Mouse (Mus musculus) neural tube, embryonic 10.5 days (tissue): ENCODE data around the gene Gyg.
"Not testable (repeated sequence)": the region's sequence is repeated elsewhere in the genome, so short reads cannot be mapped to it uniquely, and the experiment has no call there.

Experiments used
- DNase-seq: peaks from one replicate; pipeline ENCODE4 v3.0.0-alpha.2; 2017; ENCODE audit warnings: low spot score; ENCODE audit errors: extremely low spot score

Gyg gene

GRCm38 (mm10) chr3:20131350-20131720, 23.8 kb downstream of the Gyg start:
- no peak for DNase-seq

GRCm38 (mm10) chr3:20130456-20131349, 24.4 kb downstream of the Gyg start:
- DNase-seq = no peak

- DNase-seq = no peak
Measured at GRCm38 (mm10) chr3:20129491-20129890, 25.6 kb downstream of the Gyg start.

- no peak for DNase-seq
Measured at GRCm38 (mm10) chr3:20127047-20127595, 28.0 kb downstream of the Gyg start.

GRCm38 (mm10) chr3:20125604-20126003, 29.5 kb downstream of the Gyg start:
- no peak for DNase-seq

GRCm38 (mm10) chr3:20121582-20121981, 33.5 kb downstream of the Gyg start:
- not testable (repeated sequence) for DNase-seq

GRCm38 (mm10) chr3:20119686-20120244, 35.4 kb downstream of the Gyg start:
- DNase-seq = no peak

GRCm38 (mm10) chr3:20119044-20119591, 36.0 kb downstream of the Gyg start:
- DNase-seq = no peak

GRCm38 (mm10) chr3:20111913-20112312, 43.2 kb downstream of the Gyg start:
- DNase-seq = no peak

GRCm38 (mm10) chr3:20108881-20109280, 46.2 kb downstream of the Gyg start:
- no peak for DNase-seq

GRCm38 (mm10) chr3:20104776-20105175, 50.3 kb downstream of the Gyg start:
- no peak for DNase-seq

GRCm38 (mm10) chr3:20104318-20104717, 50.8 kb downstream of the Gyg start:
- DNase-seq = no peak

GRCm38 (mm10) chr3:20103830-20104229, 51.3 kb downstream of the Gyg start:
- DNase-seq = no peak

- no peak for DNase-seq
Measured at GRCm38 (mm10) chr3:20082161-20082560, 73.0 kb downstream of the Gyg start.

GRCm38 (mm10) chr3:20076145-20077053, 78.7 kb downstream of the Gyg start:
- no peak for DNase-seq
